Comparison of ENCODE assay signal across 12 mouse cellular contexts in genomic region chr8:119994556-119994955, GRCm38 (mm10). TPM values are rescaled to one million over a fixed set of nuclear protein-coding genes. Genes with fewer than 3 reads are reported as not detected.
DNase-seq lines count a peak whose midpoint lies in the region; ATAC-seq lines count a peak whose summit lies in the region.
"Had no signal": no experiment of that assay in that cellular context is flagged by ENCODE, and none has a peak within 500 bp of the region (broad histone marks: within the 10 kb centered on the region; RNA-seq: fewer than 3 reads in every experiment).

No protein-coding gene starts in this region.

- H3K9me3 ChIP-seq in intestine, embryonic 14.5 days (ENCODE audit: control insufficient read depth, low read length) = no peaks in the 10 kb centered on the region

- H3K4me1 ChIP-seq in intestine, embryonic 14.5 days (replicated peaks; ENCODE audit: control insufficient read depth, insufficient read depth, low read length) = peaks cover 24% of the 10 kb centered on the region

- H3K4me3 ChIP-seq in intestine, embryonic 14.5 days (ENCODE audit: low read depth, low read length) = peak overlapping the region; percentile 44

- peak overlapping the region; percentile 25; the same call in 1 of the 2 replicates for H3K9ac ChIP-seq in intestine, embryonic 14.5 days (ENCODE audit: low read length)

- H3K36me3 ChIP-seq in intestine, embryonic 14.5 days (ENCODE audit: control insufficient read depth, insufficient read depth, low read length) = no peaks in the 10 kb centered on the region

- no peak for ATAC-seq in intestine, embryonic 14.5 days (replicated peaks; ENCODE audit: low FRiP score, low TSS enrichment, low read depth)

- H3K27ac ChIP-seq in intestine, embryonic 14.5 days (ENCODE audit: low read depth) = 0 out of 2 replicates have a peak overlapping the region, but pooled peaks have one; percentile 16

- WGBS in intestine, embryonic 14.5 days = 21% methylated on average over 6 of the region's 6 CpGs

- peak overlapping the region; percentile 51 for H3K4me2 ChIP-seq in intestine, embryonic 14.5 days (ENCODE audit: low read length)
- H3K4me2 ChIP-seq: midbrain, embryonic 11.5 days had no signal

- DNase-seq in kidney, postnatal 10 days = peak; percentile 41
- no peak for DNase-seq in kidney, adult 9 months
- peak; percentile 69 for DNase-seq in adrenal gland, postnatal 36 days
- DNase-seq in intestine, embryonic 14.5 days (ENCODE audit: low spot score) = no peak
- DNase-seq in mesoderm, embryonic 11.5 days (ENCODE audit: low read depth, low spot score) = peak; percentile 50
- no peak for DNase-seq in layer of hippocampus, postnatal 36 days
- DNase-seq in spleen, postnatal 36 days (ENCODE audit: low spot score in 2 of 2) = no peak
- DNase-seq in urinary bladder, postnatal 25 days (ENCODE audit: low spot score) = no peak
- DNase-seq: cerebellum, adult 11-12 months; gastrocnemius, postnatal 10 days; heart, postnatal 10 days had no signal

- no peaks in the 10 kb centered on the region for H3K27me3 ChIP-seq in intestine, embryonic 14.5 days (replicated peaks; ENCODE audit: control insufficient read depth, insufficient read depth, low read length)

RNA-seq across cellular contexts. Expression of gene Crispld2, which starts 2.3 kb away (rescaled TPM):
- total RNA-seq in adrenal gland, postnatal 36 days (2021) = 10 to 100 TPM in 1 of 2 experiments, 1 to 10 TPM in 1; 7.8 to 19.4 TPM
- 18.0 and 22.0 TPM in 2 replicates for polyA plus RNA-seq in intestine, embryonic 14.5 days (2014; fragmentation: Nextera tagmentation; extraction: Ambion mirVana)
- 1 to 10 TPM; 1.6 to 2.0 TPM for total RNA-seq in layer of hippocampus, postnatal 36 days (2021)

Comparison
In these comparisons a context has a peak if more than half of its experiments do, and no peak if none do; other contexts are left out.
1. DNase-seq: peak in kidney, postnatal 10 days (single experiment), adrenal gland, postnatal 36 days (2 of 2) and mesoderm, embryonic 11.5 days (single experiment); none in kidney, adult 9 months (single experiment), intestine, embryonic 14.5 days (single experiment), layer of hippocampus, postnatal 36 days (0 of 2), spleen, postnatal 36 days (0 of 2) and urinary bladder, postnatal 25 days (single experiment).